Mouse (Mus musculus): ENCODE results near the gene Kri1.

- TF ChIP-seq CTCF (IDR thresholded peaks at IDR 0.05; ENCODE audit: control insufficient read depth, insufficient read depth, insufficient read length) = no peak
- no peak for TF ChIP-seq MYOG (IDR thresholded peaks at IDR 0.05; ENCODE audit: control insufficient read depth, extremely low read depth, insufficient read length)
- TF ChIP-seq USF1 (IDR thresholded peaks at IDR 0.05; ENCODE audit: low read depth) = no peak
- TF ChIP-seq CEBPB (IDR thresholded peaks at IDR 0.05; ENCODE audit: low read depth) = no peak
- no peak for TF ChIP-seq MAX (IDR thresholded peaks at IDR 0.05)
- no peak for TF ChIP-seq MYOD1 (IDR thresholded peaks at IDR 0.05; ENCODE audit: control insufficient read depth, insufficient read length, low read depth)
- no peak for TF ChIP-seq FOSL1 (IDR thresholded peaks at IDR 0.05; ENCODE audit: insufficient read depth, low read length, poor library complexity, severe bottlenecking)
These were observed 25.9 kb downstream of the Kri1 start for GRCm38 (mm10) chr9:21261831-21262230.

Data from C2C12 (cell line).